Mouse (Mus musculus): ENCODE data around the gene Gm21988.

DNA sequence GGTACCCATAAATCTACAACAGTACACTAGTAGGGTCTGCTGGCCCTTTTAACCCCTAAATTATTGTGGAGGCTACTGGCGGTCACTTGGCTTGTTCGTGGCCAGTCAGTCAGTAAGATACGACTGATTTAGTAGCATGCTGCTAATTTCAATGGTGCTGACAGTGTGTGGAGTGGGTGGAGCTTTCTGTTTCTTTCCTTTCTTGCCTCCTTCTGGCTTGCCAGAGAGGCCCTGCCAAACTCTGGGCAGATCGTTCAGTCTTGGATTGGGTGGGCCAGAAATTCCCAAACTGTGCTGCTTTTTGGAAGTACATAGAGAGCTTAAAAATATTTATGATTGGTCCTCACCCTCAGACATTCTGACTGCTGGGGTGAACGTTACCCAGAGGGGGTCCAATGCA is 12.5 kb downstream of the Gm21988 start:
- TF ChIP-seq TAL1 (IDR thresholded peaks at IDR 0.05; ENCODE audit: low read length) (no peak), GATA1 (IDR thresholded peaks at IDR 0.05; ENCODE audit: low read length) (no peak)
